In the genomic region with DNA sequence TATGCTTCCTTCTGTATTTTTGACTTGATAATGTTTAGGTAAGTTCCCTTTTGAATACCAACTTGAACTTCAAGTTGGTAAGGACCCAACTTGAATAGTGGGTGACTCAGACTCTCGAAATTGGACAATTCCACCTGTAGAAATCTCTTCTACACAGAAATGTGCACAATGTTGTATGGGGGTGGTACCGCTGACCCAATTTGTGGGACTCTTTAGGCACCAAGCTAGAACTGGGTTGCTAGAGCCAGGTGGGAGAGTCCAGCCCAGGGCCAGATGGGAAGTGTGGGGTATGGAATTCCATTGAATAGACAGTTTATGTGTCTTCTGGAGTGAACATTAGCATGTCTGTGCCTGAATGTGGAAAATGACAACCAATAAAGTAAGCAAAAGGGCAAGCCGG, we compare ENCODE assay signal across 21 mouse cellular contexts.
"Had no signal": no experiment of that assay in that cellular context is flagged by ENCODE, and none has a peak within 500 bp of the region (broad histone marks: within the 10 kb centered on the region; RNA-seq: fewer than 3 reads in every experiment).

No protein-coding gene starts in this region.

- ATAC-seq: forebrain, embryonic 13.5 days; forebrain, embryonic 14.5 days; forebrain, embryonic 15.5 days; forebrain, embryonic 16.5 days; forebrain, postnatal 0 days had no signal

- DNase-seq: cerebellum, adult 8-10 months; cerebellum, adult 9-10 months; cerebellum, adult 9-11 months; cerebellum, postnatal 10 days; cerebellum, postnatal 14 days; cerebellum, postnatal 25 days; cerebellum, postnatal 36 days; embryo, embryonic 11 days; forebrain, postnatal 0 days; gastrocnemius, adult 2 months; gastrocnemius, postnatal 10 days; gastrocnemius, postnatal 14 days; gastrocnemius, postnatal 25 days; gastrocnemius, postnatal 36 days; heart, adult 11 months; heart, adult 18-20 months; heart, adult 2 months had no signal
